Mouse (Mus musculus): ENCODE data around the gene Asz1. TPM values are rescaled to one million over a fixed set of nuclear protein-coding genes. Genes with fewer than 3 reads are reported as not detected.
A peak's percentile ranks its signal among the peaks of the same experiment; 100 is the strongest.

The Asz1 gene
- polyA plus RNA-seq, 1 experiment from 2014 or later: not detected

GRCm38 (mm10) chr6:18031509-18032010 is 77.3 kb downstream of the Asz1 start:
- H3K9me3 ChIP-seq (replicated peaks; ENCODE audit: control insufficient read depth, low read length): no peaks in the 10 kb centered on the region
- ATAC-seq (replicated peaks; ENCODE audit: insufficient number of reproducible peaks, low FRiP score, low TSS enrichment, low read depth) (peak; percentile 67; the same call in 1 of the 2 replicates), DNase-seq (ENCODE audit: low spot score) (peak; percentile 35)
- H3K4me2 ChIP-seq (ENCODE audit: low read depth, low read length): peak overlapping the region; percentile 93
- no peak overlapping the region; the same call in 1 of the 2 replicates for H3K9ac ChIP-seq (replicated peaks; ENCODE audit: low read length)
- 1% methylated on average over 29 of the region's 29 CpGs for WGBS
- no peaks in the 10 kb centered on the region for H3K36me3 ChIP-seq (replicated peaks; ENCODE audit: control insufficient read depth, insufficient read depth, low read depth, low read length)
- H3K4me3 ChIP-seq (ENCODE audit: low read depth, low read length): peak overlapping the region; percentile 41
- peaks cover 19% of the 10 kb centered on the region for H3K27me3 ChIP-seq (ENCODE audit: control insufficient read depth, insufficient read depth, low read length)
- H3K4me1 ChIP-seq (ENCODE audit: control insufficient read depth, insufficient read depth, low read length): no peaks in the 10 kb centered on the region; the same call in 1 of the 2 replicates
- H3K27ac ChIP-seq (replicated peaks; ENCODE audit: low read depth, low read length): no peak overlapping the region

- Histone ChIP-seq H3K4me3 (ENCODE audit: low read depth, low read length) (peak overlapping the region; percentile 44), H3K27me3 (ENCODE audit: control insufficient read depth, insufficient read depth, low read length) (peaks cover 19% of the 10 kb centered on the region), H3K36me3 (replicated peaks; ENCODE audit: control insufficient read depth, insufficient read depth, low read depth, low read length) (no peaks in the 10 kb centered on the region), H3K9ac (replicated peaks; ENCODE audit: low read length) (no peak overlapping the region), H3K4me2 (ENCODE audit: low read depth, low read length) (peak overlapping the region; percentile 95), H3K27ac (replicated peaks; ENCODE audit: low read depth, low read length) (no peak overlapping the region), H3K9me3 (replicated peaks; ENCODE audit: control insufficient read depth, low read length) (no peaks in the 10 kb centered on the region), H3K4me1 (ENCODE audit: control insufficient read depth, insufficient read depth, low read length) (no peaks in the 10 kb centered on the region; the same call in 1 of the 2 replicates)
- 6% methylated on average over 12 of the region's 12 CpGs for WGBS
- 0 out of 2 replicates have a peak, but pooled peaks have one; percentile 20 for ATAC-seq (replicated peaks; ENCODE audit: insufficient number of reproducible peaks, low FRiP score, low TSS enrichment, low read depth)
- no peak for DNase-seq (ENCODE audit: low spot score)
Measured at GRCm38 (mm10) chr6:18030868-18031508, 77.9 kb downstream of the Asz1 start.

GRCm38 (mm10) chr6:18029746-18030656 is 78.9 kb downstream of the Asz1 start, which contains the start of gene Wnt2:
Gene Wnt2, minus strand, starts transcription at chr6:18030585.
- no peaks in the 10 kb centered on the region for H3K36me3 ChIP-seq (replicated peaks; ENCODE audit: control insufficient read depth, insufficient read depth, low read depth, low read length)
- H3K4me3 ChIP-seq (ENCODE audit: low read depth, low read length): peak within 1 kb of the TSS; percentile 44
- H3K4me2 ChIP-seq (ENCODE audit: low read depth, low read length): peak within 1 kb of the TSS; percentile 95
- no peaks in the 10 kb centered on the region; the same call in 1 of the 2 replicates for H3K4me1 ChIP-seq (ENCODE audit: control insufficient read depth, insufficient read depth, low read length)
- H3K27me3 ChIP-seq (ENCODE audit: control insufficient read depth, insufficient read depth, low read length): peaks cover 19% of the 10 kb centered on the region
- peak; percentile 22; the same call in 1 of the 2 replicates for ATAC-seq (replicated peaks; ENCODE audit: insufficient number of reproducible peaks, low FRiP score, low TSS enrichment, low read depth)
- H3K9me3 ChIP-seq (replicated peaks; ENCODE audit: control insufficient read depth, low read length): no peaks in the 10 kb centered on the region
- peak; percentile 44 for DNase-seq (ENCODE audit: low spot score)
- no peak within 1 kb of the TSS for H3K27ac ChIP-seq (replicated peaks; ENCODE audit: low read depth, low read length)
- H3K9ac ChIP-seq (replicated peaks; ENCODE audit: low read length): peak within 1 kb of the TSS; percentile 43
- under 1% methylated on average over 47 of the region's 47 CpGs for WGBS

GRCm38 (mm10) chr6:18024133-18024794 is 84.6 kb downstream of the Asz1 start:
- no peaks in the 10 kb centered on the region for H3K27me3 ChIP-seq (ENCODE audit: control insufficient read depth, insufficient read depth, low read length)
- H3K9me3 ChIP-seq (replicated peaks; ENCODE audit: control insufficient read depth, low read length): no peaks in the 10 kb centered on the region
- no peaks in the 10 kb centered on the region for H3K4me1 ChIP-seq (ENCODE audit: control insufficient read depth, insufficient read depth, low read length)
- no peak overlapping the region for H3K27ac ChIP-seq (replicated peaks; ENCODE audit: low read depth, low read length)
- DNase-seq (ENCODE audit: low spot score) (no peak), ATAC-seq (replicated peaks; ENCODE audit: insufficient number of reproducible peaks, low FRiP score, low TSS enrichment, low read depth) (no peak)
- 80% methylated on average over 8 of the region's 8 CpGs for WGBS
- H3K4me3 ChIP-seq (ENCODE audit: low read depth, low read length): no peak overlapping the region
- no peak overlapping the region for H3K4me2 ChIP-seq (ENCODE audit: low read depth, low read length)
- H3K36me3 ChIP-seq (replicated peaks; ENCODE audit: control insufficient read depth, insufficient read depth, low read depth, low read length): no peaks in the 10 kb centered on the region
- no peak overlapping the region for H3K9ac ChIP-seq (replicated peaks; ENCODE audit: low read length)

GRCm38 (mm10) chr6:18013346-18013745 is 95.5 kb downstream of the Asz1 start:
- Histone ChIP-seq H3K9me3 (replicated peaks; ENCODE audit: control insufficient read depth, low read length) (no peaks in the 10 kb centered on the region), H3K4me1 (ENCODE audit: control insufficient read depth, insufficient read depth, low read length) (no peaks in the 10 kb centered on the region), H3K9ac (replicated peaks; ENCODE audit: low read length) (no peak overlapping the region), H3K4me2 (ENCODE audit: low read depth, low read length) (no peak overlapping the region), H3K4me3 (ENCODE audit: low read depth, low read length) (no peak overlapping the region), H3K36me3 (replicated peaks; ENCODE audit: control insufficient read depth, insufficient read depth, low read depth, low read length) (no peaks in the 10 kb centered on the region), H3K27me3 (ENCODE audit: control insufficient read depth, insufficient read depth, low read length) (no peaks in the 10 kb centered on the region), H3K27ac (replicated peaks; ENCODE audit: low read depth, low read length) (no peak overlapping the region)
- ATAC-seq (replicated peaks; ENCODE audit: insufficient number of reproducible peaks, low FRiP score, low TSS enrichment, low read depth): peak; percentile 75
- peak; percentile 53 for DNase-seq (ENCODE audit: low spot score)
- 41% methylated on average over 7 of the region's 7 CpGs for WGBS

GRCm38 (mm10) chr6:18007356-18007755 is 101.5 kb downstream of the Asz1 start:
- WGBS: 79% methylated on average over 3 of the region's 3 CpGs
- no peaks in the 10 kb centered on the region for H3K9me3 ChIP-seq (replicated peaks; ENCODE audit: control insufficient read depth, low read length)
- no peaks in the 10 kb centered on the region for H3K27me3 ChIP-seq (ENCODE audit: control insufficient read depth, insufficient read depth, low read length)
- H3K9ac ChIP-seq (replicated peaks; ENCODE audit: low read length): no peak overlapping the region
- DNase-seq (ENCODE audit: low spot score) (no peak), ATAC-seq (replicated peaks; ENCODE audit: insufficient number of reproducible peaks, low FRiP score, low TSS enrichment, low read depth) (no peak)
- no peaks in the 10 kb centered on the region for H3K36me3 ChIP-seq (replicated peaks; ENCODE audit: control insufficient read depth, insufficient read depth, low read depth, low read length)
- H3K4me1 ChIP-seq (ENCODE audit: control insufficient read depth, insufficient read depth, low read length): no peaks in the 10 kb centered on the region
- H3K27ac ChIP-seq (replicated peaks; ENCODE audit: low read depth, low read length): no peak overlapping the region
- no peak overlapping the region for H3K4me2 ChIP-seq (ENCODE audit: low read depth, low read length)
- H3K4me3 ChIP-seq (ENCODE audit: low read depth, low read length): no peak overlapping the region

- 90% methylated on average over 6 of the region's 6 CpGs for WGBS
- Histone ChIP-seq H3K4me1 (ENCODE audit: control insufficient read depth, insufficient read depth, low read length) (no peaks in the 10 kb centered on the region), H3K27me3 (ENCODE audit: control insufficient read depth, insufficient read depth, low read length) (no peaks in the 10 kb centered on the region), H3K9ac (replicated peaks; ENCODE audit: low read length) (no peak overlapping the region), H3K4me3 (ENCODE audit: low read depth, low read length) (no peak overlapping the region), H3K36me3 (replicated peaks; ENCODE audit: control insufficient read depth, insufficient read depth, low read depth, low read length) (no peaks in the 10 kb centered on the region), H3K4me2 (ENCODE audit: low read depth, low read length) (no peak overlapping the region), H3K9me3 (replicated peaks; ENCODE audit: control insufficient read depth, low read length) (no peaks in the 10 kb centered on the region), H3K27ac (replicated peaks; ENCODE audit: low read depth, low read length) (no peak overlapping the region)
- ATAC-seq (replicated peaks; ENCODE audit: insufficient number of reproducible peaks, low FRiP score, low TSS enrichment, low read depth) (no peak), DNase-seq (ENCODE audit: low spot score) (no peak)
Measured at GRCm38 (mm10) chr6:18002065-18002464, 106.8 kb downstream of the Asz1 start.

Measured in embryonic facial prominence, embryonic 11.5 days (tissue).